Mouse (Mus musculus) adrenal gland, postnatal 4 days (tissue): ENCODE data around the gene Arhgef18. TPM values are rescaled to one million over a fixed set of nuclear protein-coding genes. Genes with fewer than 3 reads are reported as not detected.
A peak's percentile ranks its signal among the peaks of the same experiment; 100 is the strongest.

Source experiments
- DNase-seq, 2 experiments: peaks; one replicate each; pipeline ENCODE4 v3.0.0; 2021 to 2022; ENCODE audit warnings: low spot score in 2 of 2, mixed read lengths in 2 of 2
- total RNA-seq, 2 experiments: library from RNA; stranded (reverse); gene quantifications; 2 replicates each; pipeline ENCODE4 v1.2.3; 2021

Arhgef18 gene
- total RNA-seq, 2 experiments from 2014 or later = 45.0 to 46.8 TPM

DNA sequence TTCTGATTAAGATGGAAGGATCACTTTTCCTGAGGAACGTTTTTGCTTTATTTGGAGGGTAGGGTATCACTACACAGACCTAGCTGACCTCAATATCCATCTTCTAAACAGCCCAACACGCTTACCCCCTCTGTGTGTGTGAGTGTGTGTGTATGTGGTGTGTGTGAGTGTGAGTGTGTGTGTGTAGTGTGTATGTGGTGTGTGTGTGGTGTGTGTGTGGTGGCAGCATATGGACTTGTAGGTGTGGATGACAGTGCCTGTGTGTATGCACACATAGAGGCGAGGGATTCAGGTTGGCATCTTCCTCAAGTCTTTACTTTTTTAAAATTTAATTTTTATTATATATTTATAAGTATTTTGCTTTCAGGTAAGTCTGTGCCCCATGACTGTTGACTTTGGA, 105.8 kb downstream of the Arhgef18 start:
- DNase-seq = no peak

- no peak for DNase-seq
Measured at GRCm38 (mm10) chr8:3499751-3500150, 106.9 kb downstream of the Arhgef18 start.

- peak; percentile 93 to 97 for DNase-seq
Measured at GRCm38 (mm10) chr8:3500235-3501090, 107.7 kb downstream of the Arhgef18 start, which contains the start of gene Mcoln1. Mcoln1 (plus strand) TSS chr8:3500457.

- DNase-seq = no peak
Measured at GRCm38 (mm10) chr8:3502217-3502616, 109.4 kb downstream of the Arhgef18 start.

Other genes with a start within 250 kb of the Arhgef18 start
- 100 to 1,000 TPM; 111 to 112 TPM for gene Insr, start 113.4 kb upstream of the Arhgef18 start, total RNA-seq
- under 1 TPM; 0.51 to 0.56 TPM for gene A430078G23Rik, start 39.6 kb upstream of the Arhgef18 start, total RNA-seq
- 10 to 100 TPM; 11.0 to 13.5 TPM for gene Pex11g, start 74.7 kb downstream of the Arhgef18 start, total RNA-seq
- under 1 TPM; 0.25 to 0.56 TPM for gene Tex45, start 77.9 kb downstream of the Arhgef18 start, total RNA-seq
- 10 to 100 TPM; 33.7 to 35.6 TPM for gene Zfp358, start 100.1 kb downstream of the Arhgef18 start, total RNA-seq
- 10 to 100 TPM; 50.5 to 53.2 TPM for gene Mcoln1, start 107.5 kb downstream of the Arhgef18 start, total RNA-seq
- gene Pnpla6, start 122.4 kb downstream of the Arhgef18 start, total RNA-seq = 10 to 100 TPM; 44.4 to 47.5 TPM
- under 1 TPM; 0.34 to 0.50 TPM for gene C330021F23Rik, start 175.0 kb downstream of the Arhgef18 start, total RNA-seq
- gene Camsap3, start 194.3 kb downstream of the Arhgef18 start, total RNA-seq = 10 to 100 TPM; 14.2 to 18.5 TPM
- gene Xab2, start 228.3 kb downstream of the Arhgef18 start, total RNA-seq = 10 to 100 TPM; 48.2 to 48.8 TPM
- 10 to 100 TPM; 90.1 to 98.4 TPM for gene Pet100, start 228.5 kb downstream of the Arhgef18 start, total RNA-seq
- not detected for gene Pcp2, start 232.5 kb downstream of the Arhgef18 start, total RNA-seq
- gene Stxbp2, start 237.9 kb downstream of the Arhgef18 start, total RNA-seq = 100 to 1,000 TPM; 107 to 136 TPM